Mouse (Mus musculus): ENCODE measurements around the gene Figla. TPM values are rescaled to one million over a fixed set of nuclear protein-coding genes. Genes with fewer than 3 reads are reported as not detected.
"Not testable (repeated sequence)": the region's sequence is repeated elsewhere in the genome, so short reads cannot be mapped to it uniquely, and the experiment has no call there.

Figla gene
- polyA plus RNA-seq (2015; fragmentation: Nextera tagmentation; extraction: Ambion mirVana) = not detected in 2 replicates

DNA sequence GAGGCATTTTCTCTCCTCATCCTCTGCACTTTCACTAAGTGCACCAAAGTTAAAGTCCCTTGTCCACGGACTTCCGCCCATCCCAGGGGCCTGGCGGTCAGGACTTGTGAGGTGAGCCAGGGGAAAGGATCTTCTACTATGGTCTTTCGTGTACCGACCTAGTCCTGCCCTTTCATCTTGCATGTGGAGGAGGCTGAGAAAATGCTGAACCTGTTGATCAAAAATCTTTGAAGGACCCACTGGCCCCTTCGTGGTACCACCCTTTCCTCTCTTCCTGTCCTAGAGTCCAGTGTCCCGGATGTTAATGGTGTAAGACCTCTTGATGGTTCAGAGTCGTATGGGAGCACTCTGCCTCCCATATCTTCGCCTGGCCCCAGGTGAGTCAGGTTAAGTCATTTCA lies at the start of gene Figla:
TSS of gene Figla (plus strand) at position 301 of the 400 bp plus-strand sequence.
- no peaks in the 10 kb centered on the region for H3K4me1 ChIP-seq (replicated peaks)

DNA sequence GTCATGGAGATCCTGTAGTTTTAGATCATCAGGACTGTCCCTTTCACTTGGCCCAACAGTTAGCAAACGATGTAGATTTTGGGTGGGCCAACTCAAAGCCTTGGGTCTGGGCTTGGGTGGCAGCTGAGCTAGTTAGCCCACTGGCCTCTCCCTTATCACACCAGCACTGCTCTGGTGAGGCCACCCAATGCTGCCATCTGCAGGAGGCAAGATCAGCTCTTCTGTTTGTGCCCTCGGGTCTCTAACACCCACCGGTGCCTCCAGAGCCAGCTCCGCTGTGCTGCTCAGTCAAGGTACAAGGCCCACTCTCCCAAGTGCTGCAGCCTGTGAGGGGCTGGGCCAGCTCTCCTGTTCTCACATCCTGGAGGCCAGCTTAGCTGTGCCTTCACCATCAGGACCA lies 49.3 kb upstream of the Figla start:
- Histone ChIP-seq H3K9me3 (no peaks in the 10 kb centered on the region), H3K9ac (no peak overlapping the region), H3K27me3 (no peaks in the 10 kb centered on the region), H3K4me1 (replicated peaks) (0 out of 2 replicates have a peak, but pooled peaks cover 2% of the 10 kb centered on the region), H3K4me3 (no peak overlapping the region), H3K27ac (replicated peaks) (no peak overlapping the region), H3K4me2 (no peak overlapping the region), H3K36me3 (no peaks in the 10 kb centered on the region)
- WGBS = 85% methylated on average over 4 of the region's 4 CpGs
- ATAC-seq (ENCODE audit: low FRiP score, low read depth) = no peak

More for the DNA sequence above, at the start of gene Figla:
- no peak within 1 kb of the TSS for H3K9ac ChIP-seq
- H3K4me3 ChIP-seq = no peak within 1 kb of the TSS
- H3K27me3 ChIP-seq = no peaks in the 10 kb centered on the region
- H3K36me3 ChIP-seq = no peaks in the 10 kb centered on the region
- no peak within 1 kb of the TSS for H3K4me2 ChIP-seq
- no peak within 1 kb of the TSS for H3K27ac ChIP-seq (replicated peaks)
- WGBS = 91% methylated on average over 9 of the region's 9 CpGs
- H3K9me3 ChIP-seq = no peaks in the 10 kb centered on the region
- no peak for ATAC-seq (ENCODE audit: low FRiP score, low read depth)

- H3K9ac ChIP-seq = no peak overlapping the region
- H3K4me3 ChIP-seq = no peak overlapping the region
- no peaks in the 10 kb centered on the region for H3K9me3 ChIP-seq
- ATAC-seq (ENCODE audit: low FRiP score, low read depth) = no peak
- 74% methylated on average over 2 of the region's 2 CpGs for WGBS
- H3K4me2 ChIP-seq = no peak overlapping the region
- no peaks in the 10 kb centered on the region for H3K4me1 ChIP-seq (replicated peaks)
- H3K36me3 ChIP-seq = no peaks in the 10 kb centered on the region
- no peak overlapping the region for H3K27ac ChIP-seq (replicated peaks)
- no peaks in the 10 kb centered on the region for H3K27me3 ChIP-seq
These were observed 46.1 kb upstream of the Figla start for GRCm38 (mm10) chr6:85969889-85970288.

- no peak for ATAC-seq (ENCODE audit: low FRiP score, low read depth)
- H3K4me3 ChIP-seq = no peak overlapping the region
- H3K27me3 ChIP-seq = no peaks in the 10 kb centered on the region
- H3K27ac ChIP-seq (replicated peaks) = no peak overlapping the region
- 75% methylated on average over 3 of the region's 3 CpGs for WGBS
- H3K9me3 ChIP-seq = no peaks in the 10 kb centered on the region
- no peaks in the 10 kb centered on the region for H3K4me1 ChIP-seq (replicated peaks)
- H3K9ac ChIP-seq = no peak overlapping the region
- H3K36me3 ChIP-seq = no peaks in the 10 kb centered on the region
- no peak overlapping the region for H3K4me2 ChIP-seq
These were observed 43.3 kb upstream of the Figla start for GRCm38 (mm10) chr6:85972699-85973098.

DNA sequence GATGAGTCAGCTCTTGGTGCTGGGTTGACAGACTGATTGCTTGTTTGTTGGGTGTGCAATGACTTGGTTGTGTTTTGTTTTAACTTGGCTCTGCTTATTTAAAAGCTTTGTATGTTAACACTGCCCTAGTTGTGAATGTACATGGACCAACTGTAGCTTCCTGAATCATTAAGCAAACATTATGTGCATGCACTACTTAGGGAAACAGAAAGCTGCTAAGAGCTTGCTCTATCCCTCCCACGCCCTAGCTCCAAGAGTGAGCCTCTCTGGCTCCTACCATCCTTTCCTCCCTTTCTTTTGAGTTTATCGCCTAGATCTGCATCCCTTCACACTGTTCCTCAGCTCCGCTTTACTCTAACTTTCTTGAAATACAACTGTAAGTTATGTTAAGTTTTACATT lies 42.6 kb upstream of the Figla start:
- WGBS = 87% methylated on average over 3 of the region's 3 CpGs
- no peak overlapping the region for H3K9ac ChIP-seq
- H3K9me3 ChIP-seq = no peaks in the 10 kb centered on the region
- no peaks in the 10 kb centered on the region for H3K4me1 ChIP-seq (replicated peaks)
- ATAC-seq (ENCODE audit: low FRiP score, low read depth) = no peak
- no peaks in the 10 kb centered on the region for H3K36me3 ChIP-seq
- H3K27ac ChIP-seq (replicated peaks) = no peak overlapping the region
- no peaks in the 10 kb centered on the region for H3K27me3 ChIP-seq
- H3K4me2 ChIP-seq = no peak overlapping the region
- no peak overlapping the region for H3K4me3 ChIP-seq

GRCm38 (mm10) chr6:85974941-85975617 lies 40.9 kb upstream of the Figla start:
- ATAC-seq (ENCODE audit: low FRiP score, low read depth) = no peak
- 67% methylated on average over 10 of the region's 10 CpGs for WGBS
- H3K4me3 ChIP-seq = no peak overlapping the region

DNA sequence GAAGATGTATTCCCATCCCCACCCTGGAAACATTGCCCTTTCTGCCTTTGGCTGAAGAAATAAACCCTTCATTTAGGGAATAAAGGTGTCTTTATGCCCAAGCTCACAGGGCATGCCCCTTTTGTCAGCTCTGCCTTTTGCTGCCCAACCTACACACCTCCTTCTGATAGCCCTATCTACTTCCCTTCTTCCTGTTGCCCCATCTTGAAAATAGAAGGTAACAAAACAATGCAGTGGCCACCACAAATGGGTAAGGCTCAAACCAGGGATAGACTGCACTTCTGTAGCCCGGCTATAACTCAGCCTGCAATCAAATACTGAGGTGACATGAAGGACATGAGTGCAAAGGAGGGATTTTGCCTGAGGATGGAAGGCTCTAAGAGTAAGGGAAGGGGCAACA lies 40.2 kb upstream of the Figla start:
- Histone ChIP-seq H3K36me3 (no peaks in the 10 kb centered on the region), H3K9me3 (no peaks in the 10 kb centered on the region), H3K9ac (no peak overlapping the region), H3K4me3 (no peak overlapping the region), H3K27ac (replicated peaks) (no peak overlapping the region), H3K4me2 (no peak overlapping the region), H3K4me1 (replicated peaks) (no peaks in the 10 kb centered on the region), H3K27me3 (no peaks in the 10 kb centered on the region)
- 86% methylated on average over 1 of the region's 1 CpGs for WGBS
- no peak for ATAC-seq (ENCODE audit: low FRiP score, low read depth)

More at GRCm38 (mm10) chr6:85974941-85975617, 40.9 kb upstream of the Figla start:
- H3K4me1 ChIP-seq (replicated peaks) = no peaks in the 10 kb centered on the region
- H3K27ac ChIP-seq (replicated peaks) = no peak overlapping the region
- H3K36me3 ChIP-seq = no peaks in the 10 kb centered on the region
- H3K9me3 ChIP-seq = no peaks in the 10 kb centered on the region
- no peaks in the 10 kb centered on the region for H3K27me3 ChIP-seq
- H3K9ac ChIP-seq = no peak overlapping the region
- H3K4me2 ChIP-seq = no peak overlapping the region

- Histone ChIP-seq H3K9ac (no peak overlapping the region), H3K4me3 (no peak overlapping the region), H3K27ac (replicated peaks) (no peak overlapping the region), H3K4me2 (no peak overlapping the region), H3K36me3 (no peaks in the 10 kb centered on the region), H3K4me1 (replicated peaks) (no peaks in the 10 kb centered on the region), H3K9me3 (no peaks in the 10 kb centered on the region), H3K27me3 (no peaks in the 10 kb centered on the region)
- ATAC-seq (ENCODE audit: low FRiP score, low read depth) = no peak
- WGBS = 91% methylated on average over 5 of the region's 5 CpGs
These were observed 39.7 kb upstream of the Figla start for GRCm38 (mm10) chr6:85976242-85976641.

DNA sequence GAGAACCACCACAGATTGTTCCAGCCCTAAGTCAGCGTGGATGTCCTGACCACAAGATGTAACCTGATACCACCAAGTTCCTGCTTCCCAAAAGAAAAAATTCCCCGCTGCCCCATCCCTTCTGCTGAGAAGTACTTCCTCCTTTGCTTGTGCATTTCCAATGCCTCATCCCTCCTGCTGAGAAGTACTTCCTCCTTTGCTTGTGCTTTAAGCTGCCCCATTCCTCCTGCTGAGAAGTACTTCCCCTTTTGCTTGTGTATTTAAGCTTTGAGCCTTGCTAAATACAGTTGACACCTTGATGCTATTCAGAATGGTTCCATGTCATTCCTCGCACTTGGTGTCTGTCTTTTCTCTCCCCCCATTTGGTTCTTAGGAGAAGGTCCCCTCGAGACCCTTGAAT lies 37.2 kb upstream of the Figla start:
- not testable (repeated sequence) for ATAC-seq (ENCODE audit: low FRiP score, low read depth); H3K27me3 ChIP-seq; H3K4me2 ChIP-seq; H3K9me3 ChIP-seq; H3K36me3 ChIP-seq; H3K4me1 ChIP-seq (replicated peaks); H3K9ac ChIP-seq; H3K27ac ChIP-seq (replicated peaks); H3K4me3 ChIP-seq
- 77% methylated on average over 4 of the region's 4 CpGs for WGBS

DNA sequence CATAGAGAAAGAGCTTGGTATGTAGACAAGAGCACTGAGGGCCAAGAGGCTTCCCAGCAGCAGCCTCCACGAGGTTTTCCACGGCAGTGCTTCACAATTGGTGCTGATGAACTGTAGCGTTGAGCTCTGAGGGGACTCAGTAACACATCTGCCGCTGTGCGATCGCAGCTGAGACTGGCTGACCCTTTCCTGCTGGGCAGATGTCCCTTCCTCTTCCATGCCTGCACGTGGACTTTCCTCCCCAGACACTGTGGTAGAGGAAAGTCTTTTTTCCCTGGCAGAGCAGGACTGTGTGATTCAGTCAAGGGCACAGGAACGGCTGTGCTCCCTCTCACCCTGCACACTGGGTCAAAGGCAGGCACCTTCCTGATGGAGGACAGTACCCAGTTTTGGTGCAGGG lies 31.6 kb upstream of the Figla start:
- no peak overlapping the region for H3K4me2 ChIP-seq
- WGBS = 70% methylated on average over 8 of the region's 8 CpGs
- H3K27me3 ChIP-seq = no peaks in the 10 kb centered on the region
- no peak overlapping the region for H3K27ac ChIP-seq (replicated peaks)
- H3K4me3 ChIP-seq = no peak overlapping the region
- H3K36me3 ChIP-seq = no peaks in the 10 kb centered on the region
- ATAC-seq (ENCODE audit: low FRiP score, low read depth) = no peak
- no peak overlapping the region for H3K9ac ChIP-seq
- H3K4me1 ChIP-seq (replicated peaks) = no peaks in the 10 kb centered on the region
- H3K9me3 ChIP-seq = no peaks in the 10 kb centered on the region

- not testable (repeated sequence) for H3K27me3 ChIP-seq; H3K36me3 ChIP-seq; ATAC-seq (ENCODE audit: low FRiP score, low read depth); H3K9me3 ChIP-seq; H3K4me3 ChIP-seq; H3K4me2 ChIP-seq; H3K4me1 ChIP-seq (replicated peaks); H3K27ac ChIP-seq (replicated peaks); H3K9ac ChIP-seq
- WGBS = 93% methylated on average over 5 of the region's 5 CpGs
These were observed 26.4 kb upstream of the Figla start for GRCm38 (mm10) chr6:85989570-85989969.

DNA sequence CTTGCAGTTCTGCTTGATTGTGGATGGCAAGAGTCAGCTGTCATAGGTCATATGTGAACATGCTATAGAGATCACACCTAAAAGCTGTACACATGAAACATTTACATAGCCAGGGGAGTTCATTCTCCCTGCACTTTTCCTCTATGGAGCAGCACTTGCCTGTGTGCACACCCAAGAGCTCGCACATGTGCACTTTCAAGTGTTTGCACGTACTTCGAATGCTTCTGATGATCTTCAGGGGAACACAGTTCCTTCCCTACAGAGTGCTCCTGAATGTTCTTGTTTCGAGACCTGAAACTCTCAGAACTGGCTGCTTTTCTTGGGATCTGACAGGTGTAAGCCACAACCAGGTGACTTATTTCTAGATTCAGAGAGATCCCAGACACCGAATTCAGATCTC lies 25.2 kb upstream of the Figla start:
- not testable (repeated sequence) for H3K36me3 ChIP-seq; H3K4me3 ChIP-seq; H3K27me3 ChIP-seq; H3K27ac ChIP-seq (replicated peaks); H3K4me2 ChIP-seq; H3K9ac ChIP-seq; H3K9me3 ChIP-seq; H3K4me1 ChIP-seq (replicated peaks); ATAC-seq (ENCODE audit: low FRiP score, low read depth)
- 95% methylated on average over 5 of the region's 5 CpGs for WGBS

DNA sequence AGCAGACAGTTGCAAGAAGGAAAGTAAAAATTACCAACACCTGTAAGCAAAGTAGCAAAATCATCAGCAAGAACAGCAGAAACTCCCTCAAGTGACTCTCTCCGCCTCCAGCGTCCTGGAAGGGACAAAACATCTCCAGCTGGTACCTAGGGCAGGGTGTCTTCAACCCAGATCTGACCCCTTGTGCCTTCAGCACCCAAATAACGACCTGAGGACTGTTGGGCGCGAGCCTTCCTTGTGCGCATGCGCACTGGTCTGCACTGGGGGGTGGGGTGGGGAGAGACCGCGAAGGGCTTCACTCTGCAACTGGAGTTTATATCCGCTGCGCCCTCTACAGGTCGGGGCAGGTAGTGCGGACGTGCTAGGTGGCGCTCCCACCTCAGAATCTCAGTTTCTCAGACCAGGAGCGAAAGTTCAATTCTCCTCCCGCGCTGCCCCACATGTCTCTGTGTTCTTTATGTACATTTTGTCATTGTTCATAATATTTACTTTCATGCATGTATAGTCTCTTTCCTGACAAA lies 12.5 kb upstream of the Figla start:
- Histone ChIP-seq H3K27me3 (no peaks in the 10 kb centered on the region), H3K9ac (no peak overlapping the region), H3K36me3 (no peaks in the 10 kb centered on the region), H3K9me3 (no peaks in the 10 kb centered on the region), H3K4me1 (replicated peaks) (peaks cover 7% of the 10 kb centered on the region), H3K27ac (replicated peaks) (no peak overlapping the region), H3K4me2 (no peak overlapping the region), H3K4me3 (no peak overlapping the region)
- no peak for ATAC-seq (ENCODE audit: low FRiP score, low read depth)
- 80% methylated on average over 18 of the region's 18 CpGs for WGBS

Measured in hindbrain, embryonic 15.5 days (tissue).